Mouse (Mus musculus): ENCODE results near the gene Smad6. TPM values are rescaled to one million over a fixed set of nuclear protein-coding genes. Genes with fewer than 3 reads are reported as not detected.

Smad6 gene
- polyA plus RNA-seq, 1 experiment from 2014 or later, result 13.2 TPM

GRCm38 (mm10) chr9:63981371-63981770 is 40.5 kb downstream of the Smad6 start:
- H3K4me2 ChIP-seq, result no peak overlapping the region

GRCm38 (mm10) chr9:63980179-63981086 is 41.4 kb downstream of the Smad6 start:
- Histone ChIP-seq H3K9me3 (no peaks in the 10 kb centered on the region), H3K4me1 (peaks cover 98% of the 10 kb centered on the region), H3K4me3 (no peak overlapping the region), H3K27me3 (no peaks in the 10 kb centered on the region), H3K9ac (no peak overlapping the region), H3K27ac (peak overlapping the region; percentile 79), H3K4me2 (peak overlapping the region; percentile 28; the same call in 1 of the 2 replicates), H3K36me3 (no peaks in the 10 kb centered on the region)
- ATAC-seq (ENCODE audit: borderline replicate concordance, extremely low read depth, low FRiP score, low TSS enrichment), result no peak
- WGBS, result 13% methylated on average over 18 of the region's 18 CpGs

More at GRCm38 (mm10) chr9:63981371-63981770, 40.5 kb downstream of the Smad6 start:
- H3K36me3 ChIP-seq, result no peaks in the 10 kb centered on the region
- no peak for ATAC-seq (ENCODE audit: borderline replicate concordance, extremely low read depth, low FRiP score, low TSS enrichment)
- peaks cover 98% of the 10 kb centered on the region for H3K4me1 ChIP-seq
- H3K27me3 ChIP-seq, result no peaks in the 10 kb centered on the region
- no peaks in the 10 kb centered on the region for H3K9me3 ChIP-seq
- H3K9ac ChIP-seq, result no peak overlapping the region
- H3K4me3 ChIP-seq, result no peak overlapping the region
- WGBS, result 67% methylated on average over 4 of the region's 4 CpGs
- H3K27ac ChIP-seq, result 0 out of 2 replicates have a peak overlapping the region, but pooled peaks have one; percentile 79

GRCm38 (mm10) chr9:63979275-63979674 is 42.6 kb downstream of the Smad6 start:
- Histone ChIP-seq H3K9me3 (no peaks in the 10 kb centered on the region), H3K4me3 (no peak overlapping the region), H3K27ac (peak overlapping the region; percentile 79; the same call in 1 of the 2 replicates), H3K4me1 (peaks cover 98% of the 10 kb centered on the region), H3K4me2 (no peak overlapping the region), H3K9ac (no peak overlapping the region), H3K36me3 (no peaks in the 10 kb centered on the region), H3K27me3 (no peaks in the 10 kb centered on the region)
- WGBS, result 60% methylated on average over 2 of the region's 2 CpGs
- no peak for ATAC-seq (ENCODE audit: borderline replicate concordance, extremely low read depth, low FRiP score, low TSS enrichment)

GRCm38 (mm10) chr9:63978682-63979081 is 43.2 kb downstream of the Smad6 start:
- H3K4me3 ChIP-seq, result no peak overlapping the region
- H3K27ac ChIP-seq, result no peak overlapping the region
- H3K4me2 ChIP-seq, result no peak overlapping the region
- no peak for ATAC-seq (ENCODE audit: borderline replicate concordance, extremely low read depth, low FRiP score, low TSS enrichment)
- no peaks in the 10 kb centered on the region for H3K27me3 ChIP-seq
- no peaks in the 10 kb centered on the region for H3K9me3 ChIP-seq
- H3K9ac ChIP-seq, result no peak overlapping the region
- H3K4me1 ChIP-seq, result peaks cover 98% of the 10 kb centered on the region
- 45% methylated on average over 7 of the region's 7 CpGs for WGBS
- no peaks in the 10 kb centered on the region for H3K36me3 ChIP-seq

- WGBS, result 43% methylated on average over 11 of the region's 11 CpGs
- Histone ChIP-seq H3K4me2 (no peak overlapping the region), H3K27me3 (no peaks in the 10 kb centered on the region), H3K4me1 (peaks cover 96% of the 10 kb centered on the region), H3K4me3 (no peak overlapping the region), H3K27ac (no peak overlapping the region), H3K9ac (no peak overlapping the region), H3K36me3 (no peaks in the 10 kb centered on the region), H3K9me3 (no peaks in the 10 kb centered on the region)
- ATAC-seq (ENCODE audit: borderline replicate concordance, extremely low read depth, low FRiP score, low TSS enrichment), result no peak; the same call in 1 of the 2 replicates
These were observed 45.9 kb downstream of the Smad6 start for GRCm38 (mm10) chr9:63975996-63976395.

- no peaks in the 10 kb centered on the region for H3K27me3 ChIP-seq
- H3K4me3 ChIP-seq, result no peak overlapping the region
- no peak overlapping the region for H3K4me2 ChIP-seq
- H3K9ac ChIP-seq, result no peak overlapping the region; the same call in 1 of the 2 replicates
- H3K9me3 ChIP-seq, result no peaks in the 10 kb centered on the region
- peaks cover 96% of the 10 kb centered on the region for H3K4me1 ChIP-seq
- no peak for ATAC-seq (ENCODE audit: borderline replicate concordance, extremely low read depth, low FRiP score, low TSS enrichment)
- peak overlapping the region; percentile 65 for H3K27ac ChIP-seq
- WGBS, result 46% methylated on average over 13 of the region's 13 CpGs
- H3K36me3 ChIP-seq, result no peaks in the 10 kb centered on the region
These were observed 47.4 kb downstream of the Smad6 start for GRCm38 (mm10) chr9:63974258-63975023.

GRCm38 (mm10) chr9:63973662-63974190 is 48.1 kb downstream of the Smad6 start:
- Histone ChIP-seq H3K36me3 (no peaks in the 10 kb centered on the region), H3K9me3 (no peaks in the 10 kb centered on the region), H3K27me3 (no peaks in the 10 kb centered on the region), H3K27ac (peak overlapping the region; percentile 65), H3K4me2 (no peak overlapping the region), H3K9ac (no peak overlapping the region; the same call in 1 of the 2 replicates), H3K4me1 (peaks cover 97% of the 10 kb centered on the region), H3K4me3 (no peak overlapping the region)
- ATAC-seq (ENCODE audit: borderline replicate concordance, extremely low read depth, low FRiP score, low TSS enrichment), result no peak
- 44% methylated on average over 14 of the region's 14 CpGs for WGBS

GRCm38 (mm10) chr9:63972576-63973290 is 49.1 kb downstream of the Smad6 start:
- no peak overlapping the region for H3K27ac ChIP-seq
- WGBS, result 89% methylated on average over 11 of the region's 11 CpGs
- H3K4me3 ChIP-seq, result no peak overlapping the region
- ATAC-seq (ENCODE audit: borderline replicate concordance, extremely low read depth, low FRiP score, low TSS enrichment), result no peak
- no peak overlapping the region for H3K4me2 ChIP-seq
- peaks cover 98% of the 10 kb centered on the region for H3K4me1 ChIP-seq
- H3K9me3 ChIP-seq, result no peaks in the 10 kb centered on the region
- H3K36me3 ChIP-seq, result no peaks in the 10 kb centered on the region
- H3K27me3 ChIP-seq, result no peaks in the 10 kb centered on the region
- no peak overlapping the region for H3K9ac ChIP-seq

GRCm38 (mm10) chr9:63971557-63971956 is 50.3 kb downstream of the Smad6 start:
- no peaks in the 10 kb centered on the region for H3K9me3 ChIP-seq
- no peak overlapping the region for H3K4me3 ChIP-seq
- no peaks in the 10 kb centered on the region for H3K27me3 ChIP-seq
- no peak for ATAC-seq (ENCODE audit: borderline replicate concordance, extremely low read depth, low FRiP score, low TSS enrichment)
- no peak overlapping the region for H3K9ac ChIP-seq
- H3K4me1 ChIP-seq, result peaks cover 98% of the 10 kb centered on the region
- no peaks in the 10 kb centered on the region for H3K36me3 ChIP-seq
- H3K27ac ChIP-seq, result 0 out of 2 replicates have a peak overlapping the region, but pooled peaks have one; percentile 5
- 34% methylated on average over 4 of the region's 4 CpGs for WGBS
- no peak overlapping the region for H3K4me2 ChIP-seq

GRCm38 (mm10) chr9:63970836-63971235 is 51.0 kb downstream of the Smad6 start:
- Histone ChIP-seq H3K4me2 (no peak overlapping the region), H3K27me3 (no peaks in the 10 kb centered on the region), H3K36me3 (no peaks in the 10 kb centered on the region), H3K27ac (peak overlapping the region; percentile 93), H3K9me3 (no peaks in the 10 kb centered on the region), H3K4me3 (no peak overlapping the region), H3K9ac (no peak overlapping the region), H3K4me1 (peaks cover 98% of the 10 kb centered on the region)
- 47% methylated on average over 6 of the region's 6 CpGs for WGBS
- no peak for ATAC-seq (ENCODE audit: borderline replicate concordance, extremely low read depth, low FRiP score, low TSS enrichment)

- ATAC-seq (ENCODE audit: borderline replicate concordance, extremely low read depth, low FRiP score, low TSS enrichment), result no peak
- H3K4me3 ChIP-seq, result no peak overlapping the region
- peaks cover 98% of the 10 kb centered on the region for H3K4me1 ChIP-seq
- peak overlapping the region; percentile 93 for H3K27ac ChIP-seq
- no peaks in the 10 kb centered on the region for H3K9me3 ChIP-seq
- H3K36me3 ChIP-seq, result no peaks in the 10 kb centered on the region
- 35% methylated on average over 12 of the region's 12 CpGs for WGBS
- no peak overlapping the region for H3K4me2 ChIP-seq
- H3K27me3 ChIP-seq, result no peaks in the 10 kb centered on the region
- H3K9ac ChIP-seq, result no peak overlapping the region
These were observed 51.5 kb downstream of the Smad6 start for GRCm38 (mm10) chr9:63970388-63970787.
